Mouse (Mus musculus): ENCODE data around the gene Cfap61.

Gene Cfap61

DNA sequence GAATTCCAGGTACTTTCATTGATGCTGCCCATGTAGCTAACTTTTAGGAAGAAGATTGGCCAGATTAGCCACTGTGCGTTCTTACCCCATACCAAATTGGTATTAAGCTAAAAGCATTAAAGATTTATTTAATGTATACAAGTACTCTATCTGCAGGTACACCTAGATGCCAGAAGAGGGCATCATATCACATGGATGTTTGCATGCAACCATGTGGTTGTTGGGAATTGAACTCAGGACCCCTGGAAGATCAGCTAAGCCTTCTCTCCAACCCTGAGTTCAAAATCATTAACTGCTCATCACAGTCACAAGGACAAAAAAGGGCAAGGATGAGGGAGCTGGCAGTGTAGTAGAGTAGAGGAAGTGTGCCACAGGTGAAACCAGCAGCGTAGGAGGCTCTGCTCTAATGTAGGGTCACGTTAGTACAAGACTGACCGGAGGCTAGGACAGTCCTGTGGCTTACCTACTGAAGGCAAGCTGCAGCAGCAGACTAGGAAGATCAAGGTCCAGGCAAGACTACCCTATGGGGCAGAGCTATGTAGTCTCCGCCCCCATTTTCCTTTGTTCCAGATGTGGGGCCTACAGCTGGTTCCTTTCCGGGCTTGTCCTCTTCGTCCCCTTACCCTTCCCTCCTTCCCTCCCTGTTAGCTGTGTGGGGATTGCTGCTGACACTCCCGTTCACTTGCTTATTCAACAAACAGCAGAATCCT lies 13.5 kb upstream of the Cfap61 start:
- no peaks in the 10 kb centered on the region for H3K27me3 ChIP-seq (ENCODE audit: control insufficient read depth, insufficient read depth, low read length, poor library complexity, severe bottlenecking)
- H3K36me3 ChIP-seq (ENCODE audit: control insufficient read depth, insufficient read depth, low read length, poor library complexity, severe bottlenecking): peaks cover 20% of the 10 kb centered on the region
- DNase-seq (ENCODE audit: low read depth, low spot score): no peak

DNA sequence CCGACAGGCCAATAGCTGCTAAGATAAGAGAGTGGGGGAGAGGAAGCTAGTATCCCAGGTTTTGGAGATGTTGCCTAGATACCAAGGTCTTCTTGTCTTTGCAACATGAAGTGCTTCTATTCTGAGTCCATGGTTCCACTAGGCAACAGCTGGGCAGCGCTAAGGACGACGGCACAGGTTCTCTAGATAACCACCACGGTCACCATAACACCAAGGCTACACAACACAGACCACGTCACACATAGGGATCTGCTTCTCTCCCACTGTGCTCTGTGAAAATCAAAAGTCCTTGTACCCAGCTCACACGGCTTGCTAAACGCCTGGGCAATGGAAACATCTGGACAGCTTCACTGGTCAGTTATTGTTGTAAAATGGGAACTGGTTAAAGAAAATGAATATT lies 2.4 kb downstream of the Cfap61 start:
- no peaks in the 10 kb centered on the region; the same call in 1 of the 2 replicates for H3K27me3 ChIP-seq (ENCODE audit: control insufficient read depth, insufficient read depth, low read length, poor library complexity, severe bottlenecking)
- H3K36me3 ChIP-seq (ENCODE audit: control insufficient read depth, insufficient read depth, low read length, poor library complexity, severe bottlenecking): peaks cover 3% of the 10 kb centered on the region; the same call in 1 of the 2 replicates
- no peak for DNase-seq (ENCODE audit: low read depth, low spot score)

DNA sequence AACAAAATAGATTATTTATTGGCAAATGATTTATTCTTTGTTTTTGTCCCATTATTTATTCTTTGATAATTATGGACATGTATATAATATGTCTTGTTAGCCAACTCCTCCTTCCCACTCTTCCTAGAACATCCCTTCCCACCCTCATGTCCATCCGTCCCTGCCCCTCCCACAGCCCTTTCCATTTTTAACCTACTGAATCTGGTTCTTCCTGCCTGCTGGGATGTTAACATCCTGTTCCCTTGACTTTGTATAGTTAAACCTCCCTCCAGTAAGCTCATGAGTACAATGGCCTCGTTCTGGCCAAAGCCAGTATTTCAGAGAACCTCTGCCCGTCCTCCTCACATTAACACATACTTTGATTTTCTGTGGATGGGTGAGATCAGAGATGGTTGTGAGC lies 6.8 kb downstream of the Cfap61 start:
- no peaks in the 10 kb centered on the region for H3K36me3 ChIP-seq (ENCODE audit: control insufficient read depth, insufficient read depth, low read length, poor library complexity, severe bottlenecking)
- DNase-seq (ENCODE audit: low read depth, low spot score): no peak

DNA sequence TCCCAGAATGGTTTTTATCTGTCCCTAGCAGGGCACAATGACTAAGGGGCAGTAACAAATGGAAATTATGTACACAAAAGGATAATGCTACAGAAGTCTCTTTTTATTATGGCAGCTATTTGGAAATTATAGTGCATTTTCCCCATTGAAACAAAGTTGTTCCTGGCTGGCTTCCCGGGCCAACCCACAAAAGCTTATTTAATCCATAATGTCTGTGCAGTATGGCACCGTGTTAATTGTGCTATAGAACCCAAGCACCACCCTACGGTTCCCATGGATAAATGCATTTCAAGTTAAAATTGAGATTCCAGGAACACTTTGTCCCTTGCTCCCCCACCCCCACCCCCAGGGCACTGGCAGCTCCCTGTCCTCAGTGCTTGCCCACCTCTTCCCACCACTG lies 9.7 kb downstream of the Cfap61 start:
- no peak for DNase-seq (ENCODE audit: low read depth, low spot score)
- H3K27me3 ChIP-seq (ENCODE audit: control insufficient read depth, insufficient read depth, low read length, poor library complexity, severe bottlenecking): no peaks in the 10 kb centered on the region
- H3K36me3 ChIP-seq (ENCODE audit: control insufficient read depth, insufficient read depth, low read length, poor library complexity, severe bottlenecking): no peaks in the 10 kb centered on the region

More for the DNA sequence above, 6.8 kb downstream of the Cfap61 start:
- H3K27me3 ChIP-seq (ENCODE audit: control insufficient read depth, insufficient read depth, low read length, poor library complexity, severe bottlenecking): no peaks in the 10 kb centered on the region; the same call in 1 of the 2 replicates

GRCm38 (mm10) chr2:145948402-145948954 lies 13.9 kb downstream of the Cfap61 start:
- no peaks in the 10 kb centered on the region for H3K27me3 ChIP-seq (ENCODE audit: control insufficient read depth, insufficient read depth, low read length, poor library complexity, severe bottlenecking)
- H3K36me3 ChIP-seq (ENCODE audit: control insufficient read depth, insufficient read depth, low read length, poor library complexity, severe bottlenecking): no peaks in the 10 kb centered on the region
- DNase-seq (ENCODE audit: low read depth, low spot score): no peak

DNA sequence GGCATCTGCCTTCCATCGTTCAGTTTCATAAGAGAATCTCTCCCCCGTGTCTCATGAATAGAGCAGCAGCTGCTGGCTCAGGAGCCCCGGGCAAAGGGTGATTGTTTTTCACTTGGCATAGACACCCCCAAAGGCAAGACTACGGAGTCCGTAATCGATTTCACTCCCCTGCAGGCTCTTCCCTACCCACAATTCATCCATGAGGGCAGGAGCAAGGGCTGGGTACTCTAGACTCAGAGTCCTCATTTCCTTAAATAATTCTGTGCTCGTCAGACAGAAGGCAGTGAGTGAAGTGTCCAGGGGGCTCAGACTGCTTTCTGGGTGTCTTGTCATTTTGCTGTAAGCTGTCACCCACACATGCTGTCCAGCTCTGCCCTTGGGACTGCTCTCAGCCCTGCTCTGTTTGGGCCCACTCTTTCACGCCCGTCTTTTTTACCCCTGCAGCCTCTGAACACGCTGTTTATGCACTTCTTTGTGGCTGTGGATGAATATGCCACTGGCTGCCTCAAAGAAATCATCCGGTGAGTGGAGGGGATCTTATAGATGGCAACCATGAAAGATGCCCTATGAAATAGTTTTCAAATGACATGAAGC lies 15.0 kb downstream of the Cfap61 start:
- no peaks in the 10 kb centered on the region for H3K27me3 ChIP-seq (ENCODE audit: control insufficient read depth, insufficient read depth, low read length, poor library complexity, severe bottlenecking)
- no peak for DNase-seq (ENCODE audit: low read depth, low spot score)
- H3K36me3 ChIP-seq (ENCODE audit: control insufficient read depth, insufficient read depth, low read length, poor library complexity, severe bottlenecking): no peaks in the 10 kb centered on the region

GRCm38 (mm10) chr2:145950239-145950638 lies 15.7 kb downstream of the Cfap61 start:
- no peaks in the 10 kb centered on the region for H3K27me3 ChIP-seq (ENCODE audit: control insufficient read depth, insufficient read depth, low read length, poor library complexity, severe bottlenecking)
- no peak for DNase-seq (ENCODE audit: low read depth, low spot score)

DNA sequence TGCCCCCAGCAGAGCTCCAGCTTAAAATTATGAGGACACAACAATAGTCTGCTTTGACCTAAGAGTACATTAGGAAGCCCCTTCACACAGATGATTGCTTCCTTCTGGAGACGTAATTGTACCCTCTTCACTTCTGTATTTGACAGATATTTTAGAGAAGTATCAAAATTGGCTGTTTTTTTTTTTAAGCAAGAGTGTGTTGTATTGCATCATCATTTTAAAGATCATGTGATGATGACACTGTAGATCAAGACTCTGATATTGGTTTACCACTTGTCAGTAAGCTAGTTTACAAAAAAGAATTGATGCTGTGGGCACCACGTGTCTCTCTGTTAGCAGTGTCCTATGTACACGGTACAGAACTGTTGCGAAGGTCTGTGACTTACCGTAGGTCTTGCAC lies 18.1 kb downstream of the Cfap61 start:
- DNase-seq (ENCODE audit: low read depth, low spot score): no peak
- H3K27me3 ChIP-seq (ENCODE audit: control insufficient read depth, insufficient read depth, low read length, poor library complexity, severe bottlenecking): no peaks in the 10 kb centered on the region
- no peaks in the 10 kb centered on the region for H3K36me3 ChIP-seq (ENCODE audit: control insufficient read depth, insufficient read depth, low read length, poor library complexity, severe bottlenecking)

More at GRCm38 (mm10) chr2:145950239-145950638, 15.7 kb downstream of the Cfap61 start:
- H3K36me3 ChIP-seq (ENCODE audit: control insufficient read depth, insufficient read depth, low read length, poor library complexity, severe bottlenecking): no peaks in the 10 kb centered on the region

GRCm38 (mm10) chr2:145955844-145956243 lies 21.3 kb downstream of the Cfap61 start:
- H3K36me3 ChIP-seq (ENCODE audit: control insufficient read depth, insufficient read depth, low read length, poor library complexity, severe bottlenecking): no peaks in the 10 kb centered on the region
- no peak for DNase-seq (ENCODE audit: low read depth, low spot score)
- H3K27me3 ChIP-seq (ENCODE audit: control insufficient read depth, insufficient read depth, low read length, poor library complexity, severe bottlenecking): no peaks in the 10 kb centered on the region

- Histone ChIP-seq H3K36me3 (ENCODE audit: control insufficient read depth, insufficient read depth, low read length, poor library complexity, severe bottlenecking) (no peaks in the 10 kb centered on the region), H3K27me3 (ENCODE audit: control insufficient read depth, insufficient read depth, low read length, poor library complexity, severe bottlenecking) (no peaks in the 10 kb centered on the region)
- no peak for DNase-seq (ENCODE audit: low read depth, low spot score)
Measured at GRCm38 (mm10) chr2:145956318-145956717, 21.7 kb downstream of the Cfap61 start.

DNA sequence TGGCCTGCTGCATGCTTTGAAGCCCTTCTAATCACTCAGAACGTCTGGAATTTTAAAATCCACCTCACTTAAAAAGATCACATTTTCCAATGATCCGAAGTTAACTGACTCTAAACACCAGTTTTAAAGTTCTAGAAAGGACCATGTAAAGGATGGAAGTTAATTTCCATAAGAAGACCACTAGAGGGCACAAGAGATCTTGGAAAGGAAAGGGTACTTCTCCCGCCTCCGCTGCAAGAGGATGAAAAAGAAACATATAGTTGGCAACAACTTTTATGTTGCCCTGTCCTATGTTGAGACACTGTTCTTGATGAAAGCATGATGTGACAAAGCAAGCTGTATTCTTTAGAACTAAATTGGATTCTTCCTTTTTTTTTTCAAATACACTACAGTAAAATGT lies 22.9 kb downstream of the Cfap61 start:
- Histone ChIP-seq H3K36me3 (ENCODE audit: control insufficient read depth, insufficient read depth, low read length, poor library complexity, severe bottlenecking) (no peaks in the 10 kb centered on the region), H3K27me3 (ENCODE audit: control insufficient read depth, insufficient read depth, low read length, poor library complexity, severe bottlenecking) (no peaks in the 10 kb centered on the region)
- DNase-seq (ENCODE audit: low read depth, low spot score): peak; percentile 52

DNA sequence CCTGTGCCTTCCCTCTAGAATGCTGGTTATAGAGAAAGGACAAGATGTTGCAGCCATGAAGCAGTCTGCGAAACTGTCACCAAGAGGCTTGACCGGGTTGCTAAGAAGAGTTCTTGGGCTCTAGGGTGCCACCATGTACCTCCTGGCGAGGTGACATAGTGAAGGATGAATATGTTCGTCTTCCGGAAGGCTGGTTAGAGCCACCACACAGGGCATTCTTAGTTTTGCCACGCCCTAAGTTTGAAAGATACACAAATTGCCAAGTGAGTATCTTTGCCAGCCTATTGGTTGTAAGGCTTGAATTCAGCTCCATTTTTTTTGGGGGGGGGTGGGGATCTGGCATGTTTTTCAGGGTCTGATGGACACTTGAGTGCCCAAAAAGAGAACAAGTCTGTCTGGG lies 23.5 kb downstream of the Cfap61 start:
- no peaks in the 10 kb centered on the region for H3K36me3 ChIP-seq (ENCODE audit: control insufficient read depth, insufficient read depth, low read length, poor library complexity, severe bottlenecking)
- DNase-seq (ENCODE audit: low read depth, low spot score): no peak
- no peaks in the 10 kb centered on the region for H3K27me3 ChIP-seq (ENCODE audit: control insufficient read depth, insufficient read depth, low read length, poor library complexity, severe bottlenecking)

- H3K27me3 ChIP-seq (ENCODE audit: control insufficient read depth, insufficient read depth, low read length, poor library complexity, severe bottlenecking): no peaks in the 10 kb centered on the region
- no peak for DNase-seq (ENCODE audit: low read depth, low spot score)
- no peaks in the 10 kb centered on the region for H3K36me3 ChIP-seq (ENCODE audit: control insufficient read depth, insufficient read depth, low read length, poor library complexity, severe bottlenecking)
Measured at GRCm38 (mm10) chr2:145958551-145958950, 24.0 kb downstream of the Cfap61 start.

DNA sequence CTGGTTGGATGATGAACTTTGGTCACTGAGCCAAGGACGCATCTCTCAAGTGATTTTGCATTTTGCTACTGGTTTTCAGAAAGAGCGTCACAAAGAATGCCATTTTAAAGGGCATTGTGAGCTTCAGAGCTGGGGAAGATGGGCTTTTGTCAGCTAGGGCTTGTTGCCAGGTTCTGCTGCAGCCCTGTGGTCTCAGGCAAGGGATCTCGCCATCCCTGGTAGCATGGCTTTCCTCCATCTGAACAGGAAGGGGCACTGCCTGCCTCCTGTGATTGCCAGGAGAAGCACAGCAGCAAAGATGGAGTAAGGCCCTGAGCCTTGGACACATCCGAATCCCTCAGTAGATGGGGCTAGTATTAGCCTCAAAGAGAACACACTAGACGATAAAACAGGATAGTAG lies 27.3 kb downstream of the Cfap61 start:
- H3K36me3 ChIP-seq (ENCODE audit: control insufficient read depth, insufficient read depth, low read length, poor library complexity, severe bottlenecking): no peaks in the 10 kb centered on the region
- DNase-seq (ENCODE audit: low read depth, low spot score): no peak
- no peaks in the 10 kb centered on the region for H3K27me3 ChIP-seq (ENCODE audit: control insufficient read depth, insufficient read depth, low read length, poor library complexity, severe bottlenecking)

GRCm38 (mm10) chr2:145970751-145971150 lies 36.2 kb downstream of the Cfap61 start:
- no peak for DNase-seq (ENCODE audit: low read depth, low spot score)
- no peaks in the 10 kb centered on the region for H3K27me3 ChIP-seq (ENCODE audit: control insufficient read depth, insufficient read depth, low read length, poor library complexity, severe bottlenecking)
- H3K36me3 ChIP-seq (ENCODE audit: control insufficient read depth, insufficient read depth, low read length, poor library complexity, severe bottlenecking): no peaks in the 10 kb centered on the region

Data from splenic B cell, adult 2 months (primary cell).